Mouse (Mus musculus) kidney, embryonic 14.5 days (tissue): ENCODE results near the gene Syn3. TPM values are rescaled to one million over a fixed set of nuclear protein-coding genes. Genes with fewer than 3 reads are reported as not detected.

ENCODE experiments used
- ATAC-seq: fragments of 200-750 bp; cut with Nextera tagmentation; 2 replicates; pipeline ENCODE4 v1.8.0; 2017; ENCODE audit warnings: moderate number of reproducible peaks, mild to moderate bottlenecking, moderate TSS enrichment, moderate library complexity; ENCODE audit not compliant: low FRiP score, low TSS enrichment
- H3K27ac ChIP-seq: fragments of 300-500 bp; sonication (generic); 2 replicates; pipeline ENCODE4 v1.5.1; 2014; ENCODE audit warnings: low read depth, mild to moderate bottlenecking, low read length, moderate library complexity, mixed read lengths
- H3K27me3 ChIP-seq: fragments of 300-500 bp; sonication (generic); 2 replicates; pipeline ENCODE4 v1.6.1; 2014; ENCODE audit warnings: mild to moderate bottlenecking, low read length; ENCODE audit not compliant: control insufficient read depth, insufficient read depth
- H3K36me3 ChIP-seq: fragments of 300-500 bp; sonication (generic); 2 replicates; pipeline ENCODE4 v1.6.1; 2014; ENCODE audit warnings: low read length, mixed read lengths; ENCODE audit not compliant: control insufficient read depth, insufficient read depth
- H3K4me1 ChIP-seq: fragments of 300-500 bp; sonication (generic); 2 replicates; pipeline ENCODE4 v1.6.1; 2014; ENCODE audit warnings: low read length, mixed read lengths; ENCODE audit not compliant: control insufficient read depth, insufficient read depth
- H3K4me2 ChIP-seq: fragments of 300-500 bp; sonication (generic); replicated peaks from 2 replicates; pipeline ENCODE4 v1.6.1; 2014; ENCODE audit warnings: low read depth, mild to moderate bottlenecking, low read length
- H3K4me3 ChIP-seq: fragments of 300-500 bp; sonication (generic); 2 replicates; pipeline ENCODE4 v1.5.1; 2014; ENCODE audit warnings: mild to moderate bottlenecking, low read length
- H3K9ac ChIP-seq: fragments of 300-500 bp; sonication (generic); 2 replicates; pipeline ENCODE4 v1.6.1; 2014; ENCODE audit warnings: low read depth, mild to moderate bottlenecking, low read length, moderate library complexity
- H3K9me3 ChIP-seq: fragments of 300-500 bp; sonication (generic); 2 replicates; pipeline ENCODE4 v1.6.1; 2016; ENCODE audit warnings: low read length; ENCODE audit not compliant: control insufficient read depth
- WGBS: fragments of 180-500 bp; shearing (Covaris S2); extraction: QIAGEN DNeasy Blood & Tissue Kit; methylation state at CpG from one replicate; pipeline ENCODE4 v1.1.7; 2014; 5-methylcytosine and 5-hydroxymethylcytosine counted together
- polyA plus RNA-seq: library from polyadenylated mRNA; unstranded; fragments of >200 nt; fragmentation: Nextera tagmentation; extraction: Ambion mirVana; gene quantifications from 2 replicates; pipeline ENCODE4 v1.2.1, GENCODE M21; 2014

Syn3 gene
- polyA plus RNA-seq, 1 experiment from 2014 or later = 8.4 TPM

DNA sequence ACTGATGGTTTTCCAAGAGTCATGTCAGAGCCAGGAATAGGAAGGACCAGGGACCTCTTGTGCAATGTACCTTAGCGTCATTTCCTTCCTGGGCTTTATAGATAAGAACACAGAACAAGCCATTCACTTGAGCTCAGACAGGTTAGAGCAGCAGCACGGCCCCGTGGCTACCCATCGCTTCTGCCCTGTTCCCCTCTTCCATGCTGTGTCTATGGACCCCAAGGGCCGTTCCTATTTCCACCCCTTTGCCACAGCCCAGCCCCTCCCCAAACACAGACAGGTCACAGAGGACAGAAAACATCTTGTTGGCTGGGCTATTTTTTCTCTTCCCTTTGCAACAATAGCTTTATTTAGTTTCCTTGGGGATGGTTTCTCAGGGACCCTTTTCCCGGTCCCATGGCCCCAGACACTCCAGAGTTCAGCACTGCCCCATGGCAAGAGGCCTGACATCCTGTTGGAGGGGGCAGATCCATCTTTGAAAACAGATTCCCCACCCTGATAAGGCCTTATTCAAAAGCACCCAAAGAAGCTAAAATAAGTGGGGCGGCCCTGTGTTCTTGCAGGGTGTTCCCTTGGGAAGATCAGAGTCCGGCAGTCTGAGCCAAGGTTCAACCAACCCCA is 359.5 kb downstream of the Syn3 start:
- Histone ChIP-seq H3K27ac (no peak overlapping the region), H3K36me3 (no peaks in the 10 kb centered on the region), H3K9ac (no peak overlapping the region), H3K4me2 (no peak overlapping the region), H3K9me3 (no peaks in the 10 kb centered on the region), H3K4me1 (peaks cover 8% of the 10 kb centered on the region; the same call in 1 of the 2 replicates), H3K27me3 (no peaks in the 10 kb centered on the region), H3K4me3 (no peak overlapping the region)
- WGBS = 72% methylated on average over 8 of the region's 8 CpGs
- no peak for ATAC-seq

DNA sequence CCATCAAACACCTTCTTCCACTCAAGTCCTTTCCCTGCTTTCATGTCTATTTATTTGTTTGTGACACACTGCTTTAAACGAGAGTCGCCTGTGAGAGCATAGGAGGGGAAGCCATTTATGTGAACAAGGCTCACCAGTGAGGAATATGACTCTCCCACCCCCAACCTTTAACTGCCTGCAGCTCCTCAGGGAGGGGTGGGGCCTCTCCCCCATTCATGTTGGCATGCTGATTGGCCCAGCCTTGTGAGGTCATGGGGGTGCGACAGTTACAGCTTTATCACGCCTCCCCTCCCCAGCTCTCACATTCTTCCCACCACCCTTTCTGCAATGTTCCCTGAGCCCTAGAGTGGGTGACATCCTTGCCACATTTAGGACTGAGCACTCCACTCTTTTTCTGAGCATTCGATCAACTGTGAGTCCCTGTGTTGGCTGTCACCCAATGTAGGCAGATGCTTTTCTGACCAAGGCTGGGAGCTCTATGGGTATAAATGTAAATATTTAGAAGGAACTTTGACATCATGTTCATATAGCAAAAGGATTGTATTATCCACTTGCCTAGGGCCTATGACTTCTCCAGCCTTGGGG is 361.0 kb downstream of the Syn3 start:
- H3K4me2 ChIP-seq = no peak overlapping the region
- ATAC-seq = 0 out of 2 replicates have a peak, but pooled peaks have one; percentile 16
- WGBS = 53% methylated on average over 5 of the region's 5 CpGs
- no peaks in the 10 kb centered on the region for H3K27me3 ChIP-seq
- no peak overlapping the region for H3K4me3 ChIP-seq
- H3K4me1 ChIP-seq = peaks cover 8% of the 10 kb centered on the region; the same call in 1 of the 2 replicates
- H3K27ac ChIP-seq = no peak overlapping the region
- no peak overlapping the region for H3K9ac ChIP-seq
- no peaks in the 10 kb centered on the region for H3K9me3 ChIP-seq
- H3K36me3 ChIP-seq = no peaks in the 10 kb centered on the region

- ATAC-seq = no peak
- H3K4me3 ChIP-seq = no peak overlapping the region
- H3K4me2 ChIP-seq = no peak overlapping the region
- no peak overlapping the region for H3K27ac ChIP-seq
- H3K9me3 ChIP-seq = no peaks in the 10 kb centered on the region
- H3K9ac ChIP-seq = no peak overlapping the region
- WGBS = 56% methylated on average over 3 of the region's 3 CpGs
- peaks cover 8% of the 10 kb centered on the region; the same call in 1 of the 2 replicates for H3K4me1 ChIP-seq
- no peaks in the 10 kb centered on the region for H3K36me3 ChIP-seq
- no peaks in the 10 kb centered on the region for H3K27me3 ChIP-seq
Measured at GRCm38 (mm10) chr10:86137106-86137505, 361.6 kb downstream of the Syn3 start.

GRCm38 (mm10) chr10:86136249-86136648 is 362.4 kb downstream of the Syn3 start:
- peaks cover 8% of the 10 kb centered on the region; the same call in 1 of the 2 replicates for H3K4me1 ChIP-seq
- 94% methylated on average over 1 of the region's 1 CpGs for WGBS

DNA sequence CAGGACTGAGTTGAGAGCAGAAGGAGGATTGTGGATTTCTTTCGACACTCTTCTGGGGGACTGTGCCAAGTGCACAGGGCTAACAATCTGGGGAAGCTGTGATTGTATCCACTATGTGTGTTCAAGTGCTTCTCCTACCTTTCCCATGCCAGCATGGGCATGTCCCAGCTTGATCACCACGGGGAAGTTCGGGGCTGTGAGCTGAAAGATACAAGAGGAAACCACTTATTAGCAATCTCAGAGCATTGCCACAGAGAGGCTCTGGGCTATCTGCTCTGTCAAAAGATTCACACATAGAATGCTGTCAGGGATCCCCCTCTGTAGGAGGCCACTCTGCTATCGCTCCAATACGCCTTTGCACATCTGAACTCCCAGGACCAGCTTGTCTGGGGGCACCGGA is 363.8 kb downstream of the Syn3 start:
- Histone ChIP-seq H3K27ac (no peak overlapping the region), H3K4me2 (no peak overlapping the region), H3K9ac (no peak overlapping the region), H3K27me3 (no peaks in the 10 kb centered on the region), H3K9me3 (no peaks in the 10 kb centered on the region), H3K4me1 (peaks cover 8% of the 10 kb centered on the region; the same call in 1 of the 2 replicates), H3K4me3 (no peak overlapping the region), H3K36me3 (no peaks in the 10 kb centered on the region)
- ATAC-seq = no peak
- 88% methylated on average over 6 of the region's 6 CpGs for WGBS

More at GRCm38 (mm10) chr10:86136249-86136648, 362.4 kb downstream of the Syn3 start:
- H3K9ac ChIP-seq = no peak overlapping the region
- no peaks in the 10 kb centered on the region for H3K36me3 ChIP-seq
- no peak overlapping the region for H3K4me2 ChIP-seq
- H3K4me3 ChIP-seq = no peak overlapping the region
- H3K27me3 ChIP-seq = no peaks in the 10 kb centered on the region
- no peaks in the 10 kb centered on the region for H3K9me3 ChIP-seq
- no peak overlapping the region for H3K27ac ChIP-seq
- ATAC-seq = no peak

- Histone ChIP-seq H3K9ac (no peak overlapping the region), H3K4me2 (no peak overlapping the region), H3K36me3 (no peaks in the 10 kb centered on the region), H3K4me3 (no peak overlapping the region), H3K27me3 (no peaks in the 10 kb centered on the region), H3K4me1 (peaks cover 6% of the 10 kb centered on the region; the same call in 1 of the 2 replicates), H3K9me3 (no peaks in the 10 kb centered on the region), H3K27ac (no peak overlapping the region)
- ATAC-seq = no peak
- 81% methylated on average over 5 of the region's 5 CpGs for WGBS
Measured at GRCm38 (mm10) chr10:86134336-86134735, 364.4 kb downstream of the Syn3 start.

GRCm38 (mm10) chr10:86132420-86132956 is 366.2 kb downstream of the Syn3 start:
- 66% methylated on average over 10 of the region's 10 CpGs for WGBS
- no peak overlapping the region for H3K9ac ChIP-seq
- H3K27me3 ChIP-seq = no peaks in the 10 kb centered on the region
- H3K27ac ChIP-seq = no peak overlapping the region
- ATAC-seq = no peak
- no peak overlapping the region for H3K4me2 ChIP-seq
- H3K4me3 ChIP-seq = no peak overlapping the region
- H3K9me3 ChIP-seq = no peaks in the 10 kb centered on the region
- no peaks in the 10 kb centered on the region for H3K4me1 ChIP-seq
- H3K36me3 ChIP-seq = no peaks in the 10 kb centered on the region

DNA sequence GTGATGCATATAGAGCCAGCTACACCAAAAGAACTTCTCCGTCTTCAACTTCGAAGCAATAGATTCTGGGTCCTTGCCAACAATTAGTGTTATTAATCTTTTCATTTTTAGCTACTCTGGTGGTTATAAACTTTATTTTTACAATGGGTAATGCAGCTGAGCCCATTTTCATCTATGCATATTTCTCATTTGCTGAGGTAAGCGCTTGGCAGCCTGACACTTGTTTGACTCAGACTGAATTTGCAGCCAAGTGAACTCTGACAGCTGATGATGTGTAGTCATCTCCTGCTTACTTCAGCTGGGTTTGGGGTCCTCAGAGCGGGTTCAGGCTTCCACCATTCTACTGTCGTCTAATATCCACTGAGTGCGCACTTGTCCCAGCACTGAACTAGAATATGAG is 369.6 kb downstream of the Syn3 start:
- no peaks in the 10 kb centered on the region for H3K27me3 ChIP-seq
- H3K27ac ChIP-seq = no peak overlapping the region
- H3K4me1 ChIP-seq = no peaks in the 10 kb centered on the region
- no peak for ATAC-seq
- H3K36me3 ChIP-seq = no peaks in the 10 kb centered on the region
- 90% methylated on average over 6 of the region's 6 CpGs for WGBS
- H3K4me3 ChIP-seq = no peak overlapping the region
- H3K9ac ChIP-seq = no peak overlapping the region
- H3K4me2 ChIP-seq = no peak overlapping the region
- H3K9me3 ChIP-seq = no peaks in the 10 kb centered on the region

- no peaks in the 10 kb centered on the region for H3K36me3 ChIP-seq
- no peaks in the 10 kb centered on the region for H3K4me1 ChIP-seq
- no peak overlapping the region for H3K4me3 ChIP-seq
- ATAC-seq = no peak
- H3K27me3 ChIP-seq = no peaks in the 10 kb centered on the region
- H3K4me2 ChIP-seq = no peak overlapping the region
- H3K9ac ChIP-seq = no peak overlapping the region
- H3K27ac ChIP-seq = no peak overlapping the region
- H3K9me3 ChIP-seq = no peaks in the 10 kb centered on the region
- 81% methylated on average over 11 of the region's 11 CpGs for WGBS
Measured at GRCm38 (mm10) chr10:86126478-86126877, 372.2 kb downstream of the Syn3 start.
